Mouse (Mus musculus): ENCODE results near the gene Bmp5.

Gene Bmp5

GRCm38 (mm10) chr9:75839450-75839849 lies 64.3 kb downstream of the Bmp5 start:
- DNase-seq (ENCODE audit: low spot score in 2 of 2) = no peak

- DNase-seq (ENCODE audit: low spot score in 2 of 2) = no peak
Measured at GRCm38 (mm10) chr9:75840841-75841240, 65.7 kb downstream of the Bmp5 start.

- DNase-seq (ENCODE audit: low spot score in 2 of 2) = no peak
Measured at GRCm38 (mm10) chr9:75846010-75846409, 70.8 kb downstream of the Bmp5 start.

GRCm38 (mm10) chr9:75850670-75851228 lies 75.6 kb downstream of the Bmp5 start:
- DNase-seq (ENCODE audit: low spot score in 2 of 2) = no peak

GRCm38 (mm10) chr9:75858161-75858560 lies 83.0 kb downstream of the Bmp5 start:
- no peak for DNase-seq (ENCODE audit: low spot score in 2 of 2)

- no peak for DNase-seq (ENCODE audit: low spot score in 2 of 2)
Measured at GRCm38 (mm10) chr9:75858939-75859338, 83.8 kb downstream of the Bmp5 start.

GRCm38 (mm10) chr9:75870332-75871177 lies 95.4 kb downstream of the Bmp5 start:
- no peak for DNase-seq (ENCODE audit: low spot score in 2 of 2)

- DNase-seq (ENCODE audit: low spot score in 2 of 2) = no peak
Measured at GRCm38 (mm10) chr9:75876333-75876732, 101.2 kb downstream of the Bmp5 start.

GRCm38 (mm10) chr9:75883481-75884190 lies 108.5 kb downstream of the Bmp5 start:
- DNase-seq (ENCODE audit: low spot score in 2 of 2) = no peak

- DNase-seq (ENCODE audit: low spot score in 2 of 2) = no peak
Measured at GRCm38 (mm10) chr9:75886801-75887544, 111.8 kb downstream of the Bmp5 start.

GRCm38 (mm10) chr9:75896918-75897317 lies 121.8 kb downstream of the Bmp5 start:
- DNase-seq (ENCODE audit: low spot score in 2 of 2) = no peak

- no peak for DNase-seq (ENCODE audit: low spot score in 2 of 2)
Measured at GRCm38 (mm10) chr9:75898022-75898421, 122.9 kb downstream of the Bmp5 start.

- DNase-seq (ENCODE audit: low spot score in 2 of 2) = no peak
Measured at GRCm38 (mm10) chr9:75901219-75901618, 126.1 kb downstream of the Bmp5 start.

GRCm38 (mm10) chr9:75905497-75905896 lies 130.3 kb downstream of the Bmp5 start:
- DNase-seq (ENCODE audit: low spot score in 2 of 2) = no peak

GRCm38 (mm10) chr9:75910112-75910799 lies 135.1 kb downstream of the Bmp5 start:
- DNase-seq (ENCODE audit: low spot score in 2 of 2) = peak in 1 of 2 experiments; percentile 51

GRCm38 (mm10) chr9:75911542-75911941 lies 136.4 kb downstream of the Bmp5 start:
- no peak for DNase-seq (ENCODE audit: low spot score in 2 of 2)

GRCm38 (mm10) chr9:75916027-75916426 lies 140.9 kb downstream of the Bmp5 start:
- no peak for DNase-seq (ENCODE audit: low spot score in 2 of 2)

- DNase-seq (ENCODE audit: low spot score in 2 of 2) = peak in 1 of 2 experiments; percentile 11
Measured at GRCm38 (mm10) chr9:75927196-75927880, 152.2 kb downstream of the Bmp5 start.

- DNase-seq (ENCODE audit: low spot score in 2 of 2) = no peak
Measured at GRCm38 (mm10) chr9:75928068-75928467, 152.9 kb downstream of the Bmp5 start.

- no peak for DNase-seq (ENCODE audit: low spot score in 2 of 2)
Measured at GRCm38 (mm10) chr9:75944663-75945062, 169.5 kb downstream of the Bmp5 start.

All from urinary bladder, postnatal 36 days (tissue).